In genomic region chr7:107595426-107595825, GRCm38 (mm10) we compare ENCODE assay signal across 9 mouse cellular contexts. TPM values are rescaled to one million over a fixed set of nuclear protein-coding genes. Genes with fewer than 3 reads are reported as not detected.
DNase-seq lines count a peak whose midpoint lies in the region; ATAC-seq lines count a peak whose summit lies in the region.
"Had no signal": no experiment of that assay in that cellular context is flagged by ENCODE, and none has a peak within 500 bp of the region (broad histone marks: within the 10 kb centered on the region; RNA-seq: fewer than 3 reads in every experiment).

No protein-coding gene starts in this region.

- H3K36me3 ChIP-seq in erythroblast, embryonic 14.5 days (ENCODE audit: control insufficient read depth), result no peaks in the 10 kb centered on the region
- no peaks in the 10 kb centered on the region for H3K36me3 ChIP-seq in heart, embryonic 16.5 days (ENCODE audit: control insufficient read depth, insufficient read depth)
- H3K36me3 ChIP-seq in liver, embryonic 15.5 days (replicated peaks), result no peaks in the 10 kb centered on the region

- DNase-seq in A20 (ENCODE audit: low read depth, low spot score), result peak; percentile 38
- no peak for DNase-seq in gastrocnemius, postnatal 14 days
- DNase-seq in gastrocnemius, postnatal 36 days, result no peak
- DNase-seq in right cerebral cortex, postnatal 36 days (ENCODE audit: low spot score in 2 of 2), result no peak

- H3K9me3 ChIP-seq in erythroblast, embryonic 14.5 days (ENCODE audit: control insufficient read depth, low read length), result no peaks in the 10 kb centered on the region
- no peaks in the 10 kb centered on the region for H3K9me3 ChIP-seq in heart, embryonic 16.5 days (replicated peaks; ENCODE audit: control insufficient read depth, low read length)
- H3K9me3 ChIP-seq in liver, embryonic 15.5 days (replicated peaks), result no peaks in the 10 kb centered on the region

- H3K27ac ChIP-seq in heart, embryonic 16.5 days (ENCODE audit: low read length), result no peak overlapping the region
- peak overlapping the region; percentile 4; the same call in 1 of the 2 replicates for H3K27ac ChIP-seq in liver, embryonic 15.5 days (replicated peaks)

- ATAC-seq in erythroblast, adult 5-6 weeks (replicated peaks; ENCODE audit: low FRiP score, poor library complexity, severe bottlenecking), result no peak
- no peak for ATAC-seq in heart, embryonic 16.5 days (replicated peaks; ENCODE audit: extremely low read depth, insufficient read depth, low FRiP score)
- ATAC-seq in liver, embryonic 15.5 days (ENCODE audit: insufficient read depth), result no peak

- peak overlapping the region; percentile 58 for H3K4me3 ChIP-seq in erythroblast, embryonic 14.5 days (replicated peaks)
- H3K4me3 ChIP-seq in heart, embryonic 16.5 days (ENCODE audit: low read length), result peak overlapping the region; percentile 61
- H3K4me3 ChIP-seq in liver, embryonic 15.5 days (replicated peaks), result peak overlapping the region; percentile 58
- H3K4me3 ChIP-seq: myocyte had no signal

- 18% methylated on average over 13 of the region's 13 CpGs for WGBS in heart, embryonic 16.5 days
- 14% methylated on average over 13 of the region's 13 CpGs for WGBS in liver, embryonic 15.5 days (ENCODE audit: insufficient replicate concordance)

- H3K4me2 ChIP-seq in heart, embryonic 16.5 days (ENCODE audit: low read depth, low read length), result peak overlapping the region; percentile 78
- peak overlapping the region; percentile 72 for H3K4me2 ChIP-seq in liver, embryonic 15.5 days

- H3K4me1 ChIP-seq in erythroblast, embryonic 14.5 days (ENCODE audit: control insufficient read depth), result peaks cover 12% of the 10 kb centered on the region
- H3K4me1 ChIP-seq in heart, embryonic 16.5 days (ENCODE audit: control insufficient read depth, insufficient read depth, low read length), result peaks cover 2% of the 10 kb centered on the region; the same call in 1 of the 2 replicates
- peaks cover 17% of the 10 kb centered on the region for H3K4me1 ChIP-seq in liver, embryonic 15.5 days (replicated peaks)

- peak overlapping the region; percentile 68; the same call in 1 of the 2 replicates for H3K9ac ChIP-seq in heart, embryonic 16.5 days (ENCODE audit: low read length)
- H3K9ac ChIP-seq in liver, embryonic 15.5 days, result peak overlapping the region; percentile 27; the same call in 1 of the 2 replicates

- intact Hi-C loops in gastrocnemius, postnatal 14 days (cut with DNase I; ENCODE audit: low total_unique reads), result no loop called here
- intact Hi-C loops in gastrocnemius, postnatal 36 days (cut with DNase I), result no loop called here

- peaks cover 9% of the 10 kb centered on the region for H3K27me3 ChIP-seq in erythroblast, embryonic 14.5 days (ENCODE audit: control insufficient read depth)
- H3K27me3 ChIP-seq in heart, embryonic 16.5 days (ENCODE audit: control insufficient read depth, insufficient read depth, low read length), result no peaks in the 10 kb centered on the region
- no peaks in the 10 kb centered on the region; the same call in 1 of the 2 replicates for H3K27me3 ChIP-seq in liver, embryonic 15.5 days

RNA-seq across cellular contexts. Expression of gene Ppfibp2, which starts 0.4 kb away (rescaled TPM):
- 0.01 TPM in 1 of 2 replicates, not detected in the other for polyA plus RNA-seq in erythroblast, embryonic 14.5 days (2012)
- 2.3 and 2.9 TPM in 2 replicates for total RNA-seq in erythroblast, adult 5-6 weeks (2015; ENCODE audit: low replicate concordance)
- 2.4 and 3.1 TPM in 2 replicates for total RNA-seq in erythroblast, adult 5-6 weeks (2017; ENCODE audit: low replicate concordance)
- polyA plus RNA-seq in heart, embryonic 16.5 days (2015; fragmentation: Nextera tagmentation; extraction: Ambion mirVana), result 5.6 and 5.9 TPM in 2 replicates
- 3.8 and 4.3 TPM in 2 replicates for polyA plus RNA-seq in liver, embryonic 15.5 days (2015; fragmentation: Nextera tagmentation; extraction: Ambion mirVana)
- 1 to 10 TPM; 8.4 to 9.9 TPM for total RNA-seq in gastrocnemius, postnatal 14 days (2021)
- total RNA-seq in gastrocnemius, postnatal 36 days (2021), result 10 to 100 TPM in 1 of 2 experiments, 1 to 10 TPM in 1; 9.4 to 12.0 TPM

RNA-seq across cellular contexts. Expression of gene Olfml1, which starts 28.2 kb away (rescaled TPM):
- polyA plus RNA-seq in erythroblast, embryonic 14.5 days (2012), result not detected in 2 replicates
- not detected in 2 replicates for total RNA-seq in erythroblast, adult 5-6 weeks (2015; ENCODE audit: low replicate concordance)
- total RNA-seq in erythroblast, adult 5-6 weeks (2017; ENCODE audit: low replicate concordance), result not detected in 2 replicates
- polyA plus RNA-seq in heart, embryonic 16.5 days (2015; fragmentation: Nextera tagmentation; extraction: Ambion mirVana), result 6.6 and 7.5 TPM in 2 replicates
- 1.2 and 1.5 TPM in 2 replicates for polyA plus RNA-seq in liver, embryonic 15.5 days (2015; fragmentation: Nextera tagmentation; extraction: Ambion mirVana)
- total RNA-seq in gastrocnemius, postnatal 14 days (2021), result 1 to 10 TPM; 5.9 to 7.0 TPM
- total RNA-seq in gastrocnemius, postnatal 36 days (2021), result 1 to 10 TPM; 1.8 to 2.3 TPM
- polyA plus RNA-seq: myocyte had no signal

RNA-seq across cellular contexts. Expression of gene 5330417H12Rik, which starts 29.5 kb away (rescaled TPM):
- polyA plus RNA-seq in erythroblast, embryonic 14.5 days (2012), result not detected in 2 replicates
- total RNA-seq in erythroblast, adult 5-6 weeks (2015; ENCODE audit: low replicate concordance), result not detected in 2 replicates
- total RNA-seq in erythroblast, adult 5-6 weeks (2017; ENCODE audit: low replicate concordance), result not detected in 2 replicates
- polyA plus RNA-seq in heart, embryonic 16.5 days (2015; fragmentation: Nextera tagmentation; extraction: Ambion mirVana), result not detected in 2 replicates
- polyA plus RNA-seq in liver, embryonic 15.5 days (2015; fragmentation: Nextera tagmentation; extraction: Ambion mirVana), result not detected in 2 replicates
- total RNA-seq in gastrocnemius, postnatal 14 days (2021), result not detected
- total RNA-seq in gastrocnemius, postnatal 36 days (2021), result not detected
- polyA plus RNA-seq: myocyte had no signal
